Mouse (Mus musculus) G1E (cell line): ENCODE measurements around the gene Cox10.

Source experiments
- CTCF ChIP-seq: IDR thresholded peaks from 2 replicates; pipeline ENCODE4 v1.5.1; 2012; ENCODE audit warnings: low read depth, low read length, inconsistent platforms, mixed read lengths
- GATA1 ChIP-seq: IDR thresholded peaks from 2 replicates; pipeline ENCODE4 v1.6.1; 2012; ENCODE audit warnings: borderline replicate concordance, low read length, inconsistent platforms, mixed read lengths
- GATA2 ChIP-seq: IDR thresholded peaks from 2 replicates; pipeline ENCODE4 v1.6.1; 2012; ENCODE audit warnings: low read depth, low read length, inconsistent platforms, borderline replicate concordance
- POLR2AphosphoS5 ChIP-seq: IDR thresholded peaks from 2 replicates; pipeline ENCODE4 v1.6.1; 2012; ENCODE audit warnings: low read depth, low read length, inconsistent platforms; ENCODE audit not compliant: insufficient replicate concordance
- TAL1 ChIP-seq: conservative IDR thresholded peaks from 2 replicates; pipeline ENCODE4 v1.6.1; 2012; ENCODE audit warnings: low read depth, low read length, inconsistent platforms, mixed read lengths

DNA sequence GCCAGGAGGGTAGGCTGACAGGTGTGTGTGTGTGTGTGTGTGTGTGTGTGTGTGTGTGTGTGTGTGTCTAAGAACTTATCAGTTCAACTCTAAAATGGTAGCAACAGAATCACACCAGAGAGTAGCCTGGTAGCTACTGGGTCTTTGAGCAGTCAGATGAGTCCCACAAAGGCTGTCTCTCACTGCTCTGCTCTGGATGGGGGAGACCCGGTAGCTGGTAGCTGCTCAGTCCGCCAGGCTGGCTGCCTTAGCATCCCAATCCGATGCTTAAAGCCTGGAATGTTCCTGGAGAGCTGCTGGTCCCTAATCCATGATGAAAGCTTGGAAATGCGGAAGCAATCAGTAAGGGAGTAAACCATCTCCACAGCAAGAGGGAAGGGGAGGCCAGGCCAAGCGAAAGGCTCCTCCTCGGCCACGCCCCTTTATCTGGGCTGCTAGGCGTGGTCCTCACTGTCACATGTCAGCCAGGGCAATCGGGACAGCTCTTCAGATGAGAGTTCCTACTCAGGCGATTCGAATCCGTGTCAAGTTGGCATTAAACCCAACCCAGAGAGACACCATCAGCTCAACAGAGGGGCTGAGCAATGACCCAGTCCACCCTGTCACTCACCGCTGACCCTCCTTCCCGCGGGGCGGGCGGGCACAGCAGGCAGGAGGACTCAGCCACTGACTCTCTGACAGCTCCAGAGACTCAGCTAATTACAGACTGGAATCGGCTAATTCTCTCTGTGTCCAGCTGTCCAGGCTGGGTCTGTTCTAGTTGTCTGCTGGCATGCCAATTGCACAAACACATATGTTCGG, 127.2 kb downstream of the Cox10 start:
- no peak for TF ChIP-seq CTCF
- no peak for TF ChIP-seq GATA1
- TF ChIP-seq TAL1 = no peak
- no peak for TF ChIP-seq POLR2AphosphoS5
- TF ChIP-seq GATA2 = no peak
